Mouse (Mus musculus) cerebellum, adult 2 months (tissue): Measurements from ENCODE around the gene Cacnb4. TPM values are rescaled to one million over a fixed set of nuclear protein-coding genes. Genes with fewer than 3 reads are reported as not detected.

Experiments used
- DNase-seq, 2 experiments: peaks; one replicate each; pipeline ENCODE4 v3.0.0; 2021
- H3K27ac ChIP-seq: fragments of 200-500 bp; 2 replicates; pipeline ENCODE4 v1.5.1; 2012; ENCODE audit warnings: low read length, control low read depth, inconsistent platforms; ENCODE audit not compliant: insufficient read depth
- H3K27me3 ChIP-seq: fragments of 200-500 bp; 2 replicates; pipeline ENCODE4 v1.6.1; 2012; ENCODE audit warnings: inconsistent platforms, mild to moderate bottlenecking, low read length, moderate library complexity; ENCODE audit not compliant: control insufficient read depth, insufficient read depth
- H3K4me1 ChIP-seq: fragments of 200-500 bp; 2 replicates; pipeline ENCODE4 v1.6.1; 2011; ENCODE audit warnings: low read length; ENCODE audit not compliant: control insufficient read depth, insufficient read depth
- H3K4me3 ChIP-seq: fragments of 200-500 bp; replicated peaks from 2 replicates; pipeline ENCODE3; 2011; ENCODE audit warnings: mild to moderate bottlenecking, low read depth, low read length, control low read depth; ENCODE audit not compliant: insufficient read depth
- CTCF ChIP-seq: fragments of 200-500 bp; IDR thresholded peaks from 2 replicates; pipeline ENCODE4 v1.5.1; 2011; ENCODE audit warnings: low read depth, mild to moderate bottlenecking, control low read depth, low read length, moderate library complexity, borderline replicate concordance; ENCODE audit not compliant: insufficient read depth
- POLR2A ChIP-seq: fragments of 200-500 bp; IDR thresholded peaks from 2 replicates; pipeline ENCODE4 v1.6.1; 2011; ENCODE audit warnings: low read length, control low read depth, borderline replicate concordance; ENCODE audit not compliant: insufficient read depth
- WGBS: fragments of 180-500 bp; shearing (Covaris S2); methylation state at CpG from one replicate; pipeline ENCODE4 v1.1.7; 2018; 5-methylcytosine and 5-hydroxymethylcytosine counted together
- polyA plus RNA-seq: library from polyadenylated mRNA; depleted of rRNA; stranded (reverse); fragments of >200 nt; gene quantifications from 2 replicates; pipeline ENCODE4 v1.2.3, GENCODE M21; 2012; rRNA removed

The Cacnb4 gene
- 64.7 and 79.9 TPM in 2 replicates for polyA plus RNA-seq

GRCm38 (mm10) chr2:52676023-52676912 lies at the start of gene Cacnb4:
Gene Cacnb4, minus strand, starts transcription at chr2:52676831.
- TF ChIP-seq POLR2A (peak; percentile 66), CTCF (no peak)
- 1% methylated on average over 51 of the region's 77 CpGs for WGBS
- Histone ChIP-seq H3K27ac (peak within 1 kb of the TSS; percentile 76), H3K4me3 (peak within 1 kb of the TSS; percentile 97), H3K4me1 (peaks cover 6% of the 10 kb centered on the region; the same call in 1 of the 2 replicates), H3K27me3 (no peaks in the 10 kb centered on the region)
- peak; percentile 82 to 83 for DNase-seq

DNA sequence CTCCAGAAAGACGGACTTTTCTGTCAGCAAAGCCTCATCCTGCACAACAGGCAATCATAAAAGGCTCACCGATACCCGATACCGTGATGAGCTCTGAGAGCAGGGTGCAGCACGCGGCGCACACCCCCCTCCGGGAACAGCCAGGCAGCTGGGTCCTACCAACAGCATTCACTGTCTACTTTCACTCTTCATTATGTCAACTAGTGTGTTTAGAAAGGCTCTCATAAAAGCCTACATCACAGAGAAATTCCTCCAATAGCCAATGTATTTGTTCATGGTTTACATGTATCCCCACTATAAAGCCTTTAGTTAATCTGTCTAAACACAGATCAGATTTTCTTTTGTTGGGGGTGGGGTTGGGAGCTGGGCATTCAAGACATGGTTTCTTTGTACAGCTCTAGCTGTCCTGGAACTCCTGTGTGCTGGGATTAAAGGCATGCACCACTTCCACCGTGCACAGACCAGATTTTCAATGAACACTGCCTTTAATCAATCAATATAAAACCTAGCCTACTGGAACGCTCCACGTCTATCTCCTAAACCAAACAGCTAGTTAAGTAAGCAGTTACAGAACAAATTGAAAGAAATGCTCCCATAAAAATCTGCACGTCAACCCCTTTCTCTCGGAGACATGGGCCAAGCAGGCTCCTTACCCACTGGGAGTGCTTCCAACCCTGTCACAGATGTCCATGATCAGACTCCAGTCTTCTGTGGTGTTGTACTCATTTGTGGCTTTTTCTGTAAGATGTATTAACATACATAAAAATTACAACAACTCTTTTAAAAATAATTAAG lies 43.8 kb upstream of the Cacnb4 start:
- Histone ChIP-seq H3K4me1 (no peaks in the 10 kb centered on the region), H3K27ac (no peak overlapping the region), H3K27me3 (no peaks in the 10 kb centered on the region), H3K4me3 (no peak overlapping the region)
- no peak for TF ChIP-seq POLR2A
- DNase-seq = peak in 1 of 2 experiments; percentile 14
- whole genome bisulfite sequencing = 56% methylated on average over 13 of the region's 13 CpGs

- H3K4me3 ChIP-seq = no peak overlapping the region
- TF ChIP-seq POLR2A (no peak), CTCF (no peak)
- no peaks in the 10 kb centered on the region for H3K27me3 ChIP-seq
- 86% methylated on average over 5 of the region's 5 CpGs for WGBS
- H3K4me1 ChIP-seq = no peaks in the 10 kb centered on the region
- H3K27ac ChIP-seq = no peak overlapping the region
- no peak for DNase-seq
These were observed 40.4 kb upstream of the Cacnb4 start for GRCm38 (mm10) chr2:52717076-52717475.

- H3K27ac ChIP-seq = no peak overlapping the region
- TF ChIP-seq CTCF (no peak), POLR2A (no peak)
- no peaks in the 10 kb centered on the region for H3K4me1 ChIP-seq
- H3K4me3 ChIP-seq = no peak overlapping the region
- 46% methylated on average over 6 of the region's 6 CpGs for WGBS
- H3K27me3 ChIP-seq = no peaks in the 10 kb centered on the region
- no peak for DNase-seq
These were observed 38.9 kb upstream of the Cacnb4 start for GRCm38 (mm10) chr2:52715538-52715937.

GRCm38 (mm10) chr2:52714111-52714510 lies 37.5 kb upstream of the Cacnb4 start:
- no peaks in the 10 kb centered on the region for H3K4me1 ChIP-seq
- H3K27me3 ChIP-seq = no peaks in the 10 kb centered on the region
- H3K4me3 ChIP-seq = no peak overlapping the region
- WGBS = 91% methylated on average over 4 of the region's 4 CpGs
- TF ChIP-seq CTCF (no peak), POLR2A (no peak)
- H3K27ac ChIP-seq = no peak overlapping the region
- DNase-seq = no peak

- no peaks in the 10 kb centered on the region for H3K4me1 ChIP-seq
- H3K27me3 ChIP-seq = no peaks in the 10 kb centered on the region
- H3K27ac ChIP-seq = no peak overlapping the region
- no peak overlapping the region for H3K4me3 ChIP-seq
- WGBS = 69% methylated on average over 2 of the region's 2 CpGs
- TF ChIP-seq POLR2A (no peak), CTCF (no peak)
- DNase-seq = no peak
These were observed 34.2 kb upstream of the Cacnb4 start for GRCm38 (mm10) chr2:52710804-52711203.

DNA sequence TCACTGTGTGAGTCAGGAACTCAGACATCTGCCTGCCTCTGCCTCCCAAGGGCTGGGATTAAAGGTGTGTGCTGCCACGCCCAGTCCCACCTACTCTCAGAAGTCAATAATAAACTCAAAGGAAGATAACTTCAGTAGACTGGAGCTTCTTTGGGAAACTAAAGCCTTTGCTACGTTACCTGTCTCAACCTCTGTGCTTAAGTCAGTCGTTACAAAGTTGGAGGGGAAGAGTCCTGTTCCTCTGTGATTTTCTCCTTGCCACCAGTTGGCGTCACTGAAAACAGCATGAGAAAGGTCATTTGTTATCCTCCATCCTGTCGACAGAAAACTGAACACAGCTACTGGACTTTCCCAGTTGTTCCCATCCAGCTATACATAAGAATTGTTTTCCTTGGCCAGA lies 32.8 kb upstream of the Cacnb4 start:
- Histone ChIP-seq H3K4me1 (no peaks in the 10 kb centered on the region), H3K27ac (no peak overlapping the region), H3K4me3 (no peak overlapping the region), H3K27me3 (no peaks in the 10 kb centered on the region)
- DNase-seq = no peak
- 92% methylated on average over 5 of the region's 5 CpGs for WGBS
- TF ChIP-seq CTCF (no peak), POLR2A (no peak)
